Mouse (Mus musculus) embryonic facial prominence, embryonic 13.5 days (tissue): ENCODE measurements around the gene Rpl13a. TPM values are rescaled to one million over a fixed set of nuclear protein-coding genes. Genes with fewer than 3 reads are reported as not detected.
"Not testable (repeated sequence)": the region's sequence is repeated elsewhere in the genome, so short reads cannot be mapped to it uniquely, and the experiment has no call there.

Experiments used
- ATAC-seq: fragments of 200-750 bp; cut with Nextera tagmentation; 2 replicates; pipeline ENCODE4 v1.8.0; 2017; ENCODE audit warnings: low read depth; ENCODE audit not compliant: insufficient number of reproducible peaks, insufficient read depth, low FRiP score, low TSS enrichment
- H3K27ac ChIP-seq: fragments of 300-500 bp; sonication (generic); 2 replicates; pipeline ENCODE4 v1.5.1; 2015; ENCODE audit warnings: moderate library complexity, mild to moderate bottlenecking, inconsistent platforms
- H3K27me3 ChIP-seq: fragments of 300-500 bp; sonication (generic); 2 replicates; pipeline ENCODE4 v1.6.1; 2015; ENCODE audit warnings: mild to moderate bottlenecking, inconsistent platforms
- H3K36me3 ChIP-seq: fragments of 300-500 bp; sonication (generic); 2 replicates; pipeline ENCODE4 v1.6.1; 2015; ENCODE audit warnings: mild to moderate bottlenecking, inconsistent platforms
- H3K4me1 ChIP-seq: fragments of 300-500 bp; sonication (generic); 2 replicates; pipeline ENCODE4 v1.6.1; 2015; ENCODE audit warnings: inconsistent platforms
- H3K4me2 ChIP-seq: fragments of 300-500 bp; sonication (generic); 2 replicates; pipeline ENCODE4 v1.6.1; 2015; ENCODE audit warnings: moderate library complexity, mild to moderate bottlenecking, inconsistent platforms
- H3K4me3 ChIP-seq: fragments of 300-500 bp; sonication (generic); 2 replicates; pipeline ENCODE4 v1.5.1; 2015; ENCODE audit warnings: mild to moderate bottlenecking, inconsistent platforms
- H3K9ac ChIP-seq: fragments of 300-500 bp; sonication (generic); 2 replicates; pipeline ENCODE4 v1.6.1; 2015; ENCODE audit warnings: mild to moderate bottlenecking, inconsistent platforms
- H3K9me3 ChIP-seq: fragments of 300-500 bp; sonication (generic); 2 replicates; pipeline ENCODE4 v1.6.1; 2016; ENCODE audit warnings: inconsistent platforms
- WGBS: fragments of 180-500 bp; shearing (Covaris S2); methylation state at CpG from one replicate; pipeline ENCODE4 v1.1.7; 2015; ENCODE audit warnings: mixed read lengths; 5-methylcytosine and 5-hydroxymethylcytosine counted together
- polyA plus RNA-seq: library from polyadenylated mRNA; unstranded; fragments of >200 nt; fragmentation: Nextera tagmentation; extraction: Ambion mirVana; gene quantifications from 2 replicates; pipeline ENCODE4 v1.2.1, GENCODE M21; 2015

The Rpl13a gene
- polyA plus RNA-seq, 1 experiment from 2014 or later, result 1,588 TPM

GRCm38 (mm10) chr7:45123186-45123570 is 5.4 kb downstream of the Rpl13a start:
- Histone ChIP-seq H3K9ac (peak overlapping the region; percentile 99), H3K9me3 (no peaks in the 10 kb centered on the region), H3K4me1 (peaks cover 53% of the 10 kb centered on the region), H3K4me2 (peak overlapping the region; percentile 89), H3K27me3 (no peaks in the 10 kb centered on the region), H3K36me3 (peaks cover 75% of the 10 kb centered on the region), H3K4me3 (peak overlapping the region; percentile 96), H3K27ac (peak overlapping the region; percentile 86)
- no peak for ATAC-seq
- 15% methylated on average over 12 of the region's 12 CpGs for WGBS

- Histone ChIP-seq H3K4me2 (peak overlapping the region; percentile 89), H3K27ac (no peak overlapping the region), H3K9ac (peak overlapping the region; percentile 99), H3K4me3 (peak overlapping the region; percentile 96), H3K9me3 (no peaks in the 10 kb centered on the region), H3K36me3 (peaks cover 75% of the 10 kb centered on the region), H3K27me3 (no peaks in the 10 kb centered on the region), H3K4me1 (peaks cover 53% of the 10 kb centered on the region)
- ATAC-seq, result no peak
- 82% methylated on average over 15 of the region's 15 CpGs for WGBS
Observed at GRCm38 (mm10) chr7:45122561-45123185, 5.9 kb downstream of the Rpl13a start.

GRCm38 (mm10) chr7:45121966-45122365 is 6.6 kb downstream of the Rpl13a start:
- peak overlapping the region; percentile 99 for H3K9ac ChIP-seq
- peaks cover 45% of the 10 kb centered on the region for H3K4me1 ChIP-seq
- no peaks in the 10 kb centered on the region for H3K27me3 ChIP-seq
- H3K36me3 ChIP-seq, result peaks cover 69% of the 10 kb centered on the region
- no peak for ATAC-seq
- H3K9me3 ChIP-seq, result no peaks in the 10 kb centered on the region
- H3K4me3 ChIP-seq, result peak overlapping the region; percentile 7; the same call in 1 of the 2 replicates
- H3K4me2 ChIP-seq, result peak overlapping the region; percentile 21
- H3K27ac ChIP-seq, result peak overlapping the region; percentile 3; the same call in 1 of the 2 replicates

GRCm38 (mm10) chr7:45121404-45121803 is 7.2 kb downstream of the Rpl13a start:
- Histone ChIP-seq H3K4me3 (peak overlapping the region; percentile 6; the same call in 1 of the 2 replicates), H3K4me2 (peak overlapping the region; percentile 21)
- 65% methylated on average over 8 of the region's 8 CpGs for WGBS

GRCm38 (mm10) chr7:45119780-45120709 is 8.5 kb downstream of the Rpl13a start:
- 82% methylated on average over 5 of the region's 5 CpGs for WGBS
- H3K4me1 ChIP-seq, result peaks cover 26% of the 10 kb centered on the region
- no peak overlapping the region for H3K4me3 ChIP-seq
- no peaks in the 10 kb centered on the region for H3K27me3 ChIP-seq
- H3K9ac ChIP-seq, result no peak overlapping the region
- H3K27ac ChIP-seq, result peak overlapping the region; percentile 22; the same call in 1 of the 2 replicates
- no peak overlapping the region for H3K4me2 ChIP-seq
- no peaks in the 10 kb centered on the region for H3K9me3 ChIP-seq
- no peak for ATAC-seq
- H3K36me3 ChIP-seq, result peaks cover 50% of the 10 kb centered on the region

More at GRCm38 (mm10) chr7:45121404-45121803, 7.2 kb downstream of the Rpl13a start:
- ATAC-seq, result no peak
- Histone ChIP-seq H3K27me3 (no peaks in the 10 kb centered on the region), H3K9ac (peak overlapping the region; percentile 99), H3K4me1 (peaks cover 40% of the 10 kb centered on the region), H3K9me3 (no peaks in the 10 kb centered on the region), H3K27ac (0 out of 2 replicates have a peak overlapping the region, but pooled peaks have one; percentile 11), H3K36me3 (peaks cover 63% of the 10 kb centered on the region)

- Histone ChIP-seq H3K4me2 (no peak overlapping the region), H3K4me3 (no peak overlapping the region), H3K9ac (no peak overlapping the region), H3K4me1 (peaks cover 22% of the 10 kb centered on the region), H3K27ac (no peak overlapping the region; the same call in 1 of the 2 replicates), H3K9me3 (no peaks in the 10 kb centered on the region), H3K36me3 (peaks cover 48% of the 10 kb centered on the region), H3K27me3 (no peaks in the 10 kb centered on the region)
- no peak for ATAC-seq
- WGBS, result 89% methylated on average over 6 of the region's 6 CpGs
Observed at GRCm38 (mm10) chr7:45118336-45118735, 10.2 kb downstream of the Rpl13a start.

- Histone ChIP-seq H3K27me3 (no peaks in the 10 kb centered on the region), H3K4me2 (no peak overlapping the region), H3K9me3 (no peaks in the 10 kb centered on the region), H3K4me3 (no peak overlapping the region), H3K4me1 (peaks cover 14% of the 10 kb centered on the region), H3K9ac (peak overlapping the region; percentile 36; the same call in 1 of the 2 replicates), H3K36me3 (peaks cover 41% of the 10 kb centered on the region), H3K27ac (peak overlapping the region; percentile 44)
- no peak for ATAC-seq
- 79% methylated on average over 8 of the region's 8 CpGs for WGBS
Observed at GRCm38 (mm10) chr7:45117566-45117965, 11.0 kb downstream of the Rpl13a start.

GRCm38 (mm10) chr7:45113476-45113875 is 15.1 kb downstream of the Rpl13a start:
- no peak overlapping the region for H3K27ac ChIP-seq
- 73% methylated on average over 2 of the region's 2 CpGs for WGBS
- H3K9me3 ChIP-seq, result no peaks in the 10 kb centered on the region

GRCm38 (mm10) chr7:45112529-45112928 is 16.0 kb downstream of the Rpl13a start:
- H3K27me3 ChIP-seq, result no peaks in the 10 kb centered on the region
- no peak overlapping the region for H3K4me3 ChIP-seq
- 73% methylated on average over 3 of the region's 3 CpGs for WGBS
- H3K27ac ChIP-seq, result no peak overlapping the region
- H3K9me3 ChIP-seq, result no peaks in the 10 kb centered on the region
- no peaks in the 10 kb centered on the region for H3K36me3 ChIP-seq
- no peak overlapping the region for H3K4me2 ChIP-seq
- H3K4me1 ChIP-seq, result no peaks in the 10 kb centered on the region
- H3K9ac ChIP-seq, result no peak overlapping the region
- ATAC-seq, result no peak

More at GRCm38 (mm10) chr7:45113476-45113875, 15.1 kb downstream of the Rpl13a start:
- Histone ChIP-seq H3K27me3 (no peaks in the 10 kb centered on the region), H3K4me2 (no peak overlapping the region), H3K36me3 (0 out of 2 replicates have a peak, but pooled peaks cover 3% of the 10 kb centered on the region), H3K9ac (no peak overlapping the region), H3K4me1 (no peaks in the 10 kb centered on the region), H3K4me3 (no peak overlapping the region)
- ATAC-seq, result no peak

GRCm38 (mm10) chr7:45111940-45112339 is 16.6 kb downstream of the Rpl13a start:
- no peak overlapping the region for H3K9ac ChIP-seq
- no peak overlapping the region for H3K27ac ChIP-seq
- no peak for ATAC-seq
- no peak overlapping the region for H3K4me2 ChIP-seq
- no peak overlapping the region for H3K4me3 ChIP-seq
- H3K9me3 ChIP-seq, result no peaks in the 10 kb centered on the region
- H3K36me3 ChIP-seq, result no peaks in the 10 kb centered on the region
- no peaks in the 10 kb centered on the region for H3K4me1 ChIP-seq
- WGBS, result 67% methylated on average over 2 of the region's 2 CpGs
- H3K27me3 ChIP-seq, result no peaks in the 10 kb centered on the region

- H3K36me3 ChIP-seq, H3K4me2 ChIP-seq, H3K27ac ChIP-seq, H3K9me3 ChIP-seq, ATAC-seq, H3K27me3 ChIP-seq, H3K4me1 ChIP-seq, H3K9ac ChIP-seq, H3K4me3 ChIP-seq: not testable (repeated sequence)
- WGBS, result 92% methylated on average over 4 of the region's 4 CpGs
Observed at GRCm38 (mm10) chr7:45110089-45110488, 18.5 kb downstream of the Rpl13a start.
